Mouse (Mus musculus): ENCODE measurements at regions not wholly inside any gene's neighbourhood (a gene's known extent, or its start where the extent isn't known, plus 50 kb on each side); places are given as distances from the start of the nearest gene placed in this dataset.

DNA sequence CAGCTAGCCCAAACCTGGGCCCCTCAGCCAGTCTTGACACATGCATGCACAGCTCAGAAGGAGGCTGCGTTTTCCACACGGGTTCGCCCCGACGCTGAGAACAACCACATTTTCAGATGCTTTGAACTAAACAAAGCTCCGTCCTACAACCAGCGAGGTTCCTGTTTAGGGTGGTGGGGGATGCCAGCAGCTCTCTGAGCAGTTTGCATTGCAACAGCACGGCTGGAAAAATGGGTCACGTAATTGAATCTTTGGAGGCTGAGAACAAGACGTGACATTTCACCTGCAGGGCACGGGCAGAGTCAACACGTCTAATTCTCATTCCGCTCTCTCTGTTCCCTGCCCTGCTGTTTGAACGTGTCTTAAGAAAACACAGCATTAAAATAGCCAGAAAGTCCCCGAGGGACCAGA is 119.2 kb downstream of the Syk start:
- H3K9ac ChIP-seq = no peak overlapping the region
- DNase-seq (no peak), ATAC-seq (no peak)
- H3K9me3 ChIP-seq (ENCODE audit: low read length) = no peaks in the 10 kb centered on the region
- H3K4me3 ChIP-seq (ENCODE audit: low read depth, low read length) = no peak overlapping the region
- no peaks in the 10 kb centered on the region for H3K27me3 ChIP-seq (ENCODE audit: insufficient read depth, low read length)
- H3K4me1 ChIP-seq (ENCODE audit: insufficient read depth) = no peaks in the 10 kb centered on the region
- H3K36me3 ChIP-seq (ENCODE audit: insufficient read depth) = no peaks in the 10 kb centered on the region
- WGBS = 57% methylated on average over 15 of the region's 15 CpGs
- no peak overlapping the region for H3K4me2 ChIP-seq (ENCODE audit: low read depth)
- no peak overlapping the region for H3K27ac ChIP-seq (ENCODE audit: low read depth, low read length)
- no peak for TF ChIP-seq CTCF (IDR thresholded peaks at IDR 0.05; ENCODE audit: low read depth)

DNA sequence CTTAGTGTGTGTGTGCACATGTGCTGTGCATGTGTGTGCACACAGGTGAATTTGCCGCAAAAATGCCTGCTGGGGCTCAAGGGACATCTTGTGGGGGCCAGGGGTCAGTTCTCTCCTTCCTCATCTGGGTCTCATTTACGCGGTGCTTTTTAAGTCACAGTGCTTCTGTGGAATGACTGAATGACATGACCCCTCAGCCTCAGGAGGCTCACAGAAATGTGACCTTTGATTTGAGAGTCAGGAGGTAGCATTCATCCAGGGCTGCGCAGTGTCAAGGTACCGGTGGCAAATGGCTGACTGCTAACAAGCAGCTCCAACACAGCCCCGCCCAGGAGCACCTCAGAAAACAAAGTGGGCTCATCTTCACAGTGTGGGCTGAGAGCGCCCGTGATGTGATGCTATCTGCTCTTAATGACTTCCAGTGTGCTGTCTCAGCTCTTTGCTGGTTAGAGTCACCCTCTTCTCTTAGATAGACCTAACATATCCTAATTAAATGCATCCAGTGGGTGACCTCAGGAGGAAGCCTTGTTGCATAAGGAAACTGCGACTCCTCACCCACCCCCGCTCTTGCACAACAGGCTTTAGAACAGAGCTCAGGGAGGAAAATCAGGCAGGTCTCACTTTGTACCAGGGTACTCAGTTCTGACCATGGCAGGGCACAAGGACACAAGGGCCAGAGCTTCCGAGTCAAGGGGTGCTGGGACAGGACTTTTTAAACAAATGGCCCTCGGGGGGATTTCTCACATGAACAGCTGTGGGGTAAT is 120.6 kb downstream of the Syk start:
- H3K4me2 ChIP-seq (ENCODE audit: low read depth) = no peak overlapping the region
- ATAC-seq = no peak
- H3K27ac ChIP-seq (ENCODE audit: low read depth, low read length) = no peak overlapping the region
- no peak for DNase-seq
- no peaks in the 10 kb centered on the region for H3K36me3 ChIP-seq (ENCODE audit: insufficient read depth)
- no peaks in the 10 kb centered on the region for H3K27me3 ChIP-seq (ENCODE audit: insufficient read depth, low read length)
- TF ChIP-seq CTCF (IDR thresholded peaks at IDR 0.05; ENCODE audit: low read depth) = no peak
- H3K9me3 ChIP-seq (ENCODE audit: low read length) = no peaks in the 10 kb centered on the region
- no peaks in the 10 kb centered on the region for H3K4me1 ChIP-seq (ENCODE audit: insufficient read depth)
- no peak overlapping the region for H3K4me3 ChIP-seq (ENCODE audit: low read depth, low read length)
- no peak overlapping the region for H3K9ac ChIP-seq
- WGBS = 79% methylated on average over 12 of the region's 12 CpGs

DNA sequence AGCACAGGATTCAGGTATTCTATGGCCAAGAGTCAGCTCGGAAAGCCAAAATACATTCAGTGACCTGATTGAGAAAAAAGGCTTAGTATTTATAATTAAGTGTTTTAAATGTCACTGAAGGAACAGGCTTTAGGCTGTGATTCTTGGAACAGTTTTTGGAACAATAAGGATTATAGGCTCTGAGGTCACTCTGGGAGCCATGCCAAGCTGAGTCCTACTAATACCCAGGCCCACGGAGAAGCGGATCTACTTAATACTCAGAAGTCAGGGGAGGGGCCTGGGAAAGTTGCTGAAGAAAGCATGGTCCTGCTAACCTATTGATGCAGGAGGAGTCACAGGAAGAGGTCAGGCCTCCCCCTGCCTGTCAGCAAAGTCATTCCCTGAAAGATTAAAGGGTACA is 121.7 kb downstream of the Syk start:
- Histone ChIP-seq H3K4me1 (ENCODE audit: insufficient read depth) (no peaks in the 10 kb centered on the region), H3K9me3 (ENCODE audit: low read length) (no peaks in the 10 kb centered on the region), H3K9ac (no peak overlapping the region), H3K36me3 (ENCODE audit: insufficient read depth) (no peaks in the 10 kb centered on the region), H3K4me2 (ENCODE audit: low read depth) (no peak overlapping the region), H3K27me3 (ENCODE audit: insufficient read depth, low read length) (no peaks in the 10 kb centered on the region), H3K4me3 (ENCODE audit: low read depth, low read length) (no peak overlapping the region), H3K27ac (ENCODE audit: low read depth, low read length) (no peak overlapping the region)
- ATAC-seq (no peak), DNase-seq (no peak)
- no peak for TF ChIP-seq CTCF (IDR thresholded peaks at IDR 0.05; ENCODE audit: low read depth)
- 24% methylated on average over 3 of the region's 3 CpGs for WGBS

GRCm38 (mm10) chr13:52709580-52709979 is 126.6 kb downstream of the Syk start:
- Histone ChIP-seq H3K9ac (no peak overlapping the region), H3K4me1 (ENCODE audit: insufficient read depth) (no peaks in the 10 kb centered on the region), H3K27me3 (ENCODE audit: insufficient read depth, low read length) (no peaks in the 10 kb centered on the region), H3K36me3 (ENCODE audit: insufficient read depth) (no peaks in the 10 kb centered on the region), H3K9me3 (ENCODE audit: low read length) (no peaks in the 10 kb centered on the region), H3K4me3 (ENCODE audit: low read depth, low read length) (no peak overlapping the region), H3K27ac (ENCODE audit: low read depth, low read length) (no peak overlapping the region), H3K4me2 (ENCODE audit: low read depth) (no peak overlapping the region)
- 56% methylated on average over 5 of the region's 5 CpGs for WGBS
- no peak for TF ChIP-seq CTCF (IDR thresholded peaks at IDR 0.05; ENCODE audit: low read depth)
- ATAC-seq = no peak
- no peak for DNase-seq

GRCm38 (mm10) chr13:52711713-52712369 is 128.9 kb downstream of the Syk start:
- DNase-seq (peak; percentile 92), ATAC-seq (peak; percentile 85)
- Histone ChIP-seq H3K9me3 (ENCODE audit: low read length) (no peaks in the 10 kb centered on the region), H3K4me1 (ENCODE audit: insufficient read depth) (no peaks in the 10 kb centered on the region), H3K27ac (ENCODE audit: low read depth, low read length) (no peak overlapping the region), H3K4me3 (ENCODE audit: low read depth, low read length) (no peak overlapping the region), H3K36me3 (ENCODE audit: insufficient read depth) (no peaks in the 10 kb centered on the region), H3K27me3 (ENCODE audit: insufficient read depth, low read length) (no peaks in the 10 kb centered on the region), H3K9ac (no peak overlapping the region), H3K4me2 (ENCODE audit: low read depth) (no peak overlapping the region)
- peak; percentile 95 for TF ChIP-seq CTCF (IDR thresholded peaks at IDR 0.05; ENCODE audit: low read depth)
- 34% methylated on average over 9 of the region's 9 CpGs for WGBS

- Histone ChIP-seq H3K27ac (ENCODE audit: low read depth, low read length) (no peak overlapping the region), H3K27me3 (ENCODE audit: insufficient read depth, low read length) (no peaks in the 10 kb centered on the region), H3K4me3 (ENCODE audit: low read depth, low read length) (no peak overlapping the region), H3K36me3 (ENCODE audit: insufficient read depth) (no peaks in the 10 kb centered on the region), H3K4me1 (ENCODE audit: insufficient read depth) (no peaks in the 10 kb centered on the region), H3K9me3 (ENCODE audit: low read length) (no peaks in the 10 kb centered on the region), H3K9ac (no peak overlapping the region), H3K4me2 (ENCODE audit: low read depth) (no peak overlapping the region)
- WGBS = 92% methylated on average over 6 of the region's 6 CpGs
- TF ChIP-seq CTCF (IDR thresholded peaks at IDR 0.05; ENCODE audit: low read depth) = no peak
- DNase-seq = no peak
- no peak for ATAC-seq
These were observed 138.5 kb downstream of the Syk start for GRCm38 (mm10) chr13:52721463-52721862.

DNA sequence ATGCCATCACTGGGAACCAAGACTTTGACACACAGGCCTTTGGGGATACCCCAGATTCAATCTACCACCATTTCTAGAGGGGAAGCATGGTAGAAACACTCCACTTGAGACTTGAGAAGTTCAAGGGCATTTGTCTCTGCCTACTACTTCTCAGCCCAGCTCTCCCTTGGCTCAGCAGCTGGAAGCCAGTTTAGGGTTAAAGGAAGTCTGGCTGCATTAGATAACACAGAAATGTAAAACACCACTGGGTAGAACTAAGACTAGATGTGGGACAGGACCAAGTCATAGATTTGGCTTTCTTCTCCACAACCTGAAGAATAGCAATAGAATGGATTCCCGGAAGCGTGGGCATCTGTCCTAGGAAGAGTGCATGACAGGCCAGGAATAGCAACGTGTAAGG is 139.7 kb downstream of the Syk start:
- 86% methylated on average over 3 of the region's 3 CpGs for WGBS
- no peaks in the 10 kb centered on the region for H3K4me1 ChIP-seq (ENCODE audit: insufficient read depth)
- H3K9me3 ChIP-seq (ENCODE audit: low read length) = no peaks in the 10 kb centered on the region
- ATAC-seq (no peak), DNase-seq (no peak)
- H3K9ac ChIP-seq = no peak overlapping the region
- no peaks in the 10 kb centered on the region for H3K36me3 ChIP-seq (ENCODE audit: insufficient read depth)
- no peak overlapping the region for H3K27ac ChIP-seq (ENCODE audit: low read depth, low read length)
- H3K4me3 ChIP-seq (ENCODE audit: low read depth, low read length) = no peak overlapping the region
- TF ChIP-seq CTCF (IDR thresholded peaks at IDR 0.05; ENCODE audit: low read depth) = no peak
- H3K4me2 ChIP-seq (ENCODE audit: low read depth) = no peak overlapping the region
- H3K27me3 ChIP-seq (ENCODE audit: insufficient read depth, low read length) = no peaks in the 10 kb centered on the region

Data from forebrain, postnatal 0 days (tissue).